Mouse (Mus musculus): ENCODE results near the gene Kif1bp. TPM values are rescaled to one million over a fixed set of nuclear protein-coding genes. Genes with fewer than 3 reads are reported as not detected.
A peak's percentile ranks its signal among the peaks of the same experiment; 100 is the strongest.

The Kif1bp gene
- polyA plus RNA-seq, 1 experiment from 2014 or later, result 90.4 TPM

DNA sequence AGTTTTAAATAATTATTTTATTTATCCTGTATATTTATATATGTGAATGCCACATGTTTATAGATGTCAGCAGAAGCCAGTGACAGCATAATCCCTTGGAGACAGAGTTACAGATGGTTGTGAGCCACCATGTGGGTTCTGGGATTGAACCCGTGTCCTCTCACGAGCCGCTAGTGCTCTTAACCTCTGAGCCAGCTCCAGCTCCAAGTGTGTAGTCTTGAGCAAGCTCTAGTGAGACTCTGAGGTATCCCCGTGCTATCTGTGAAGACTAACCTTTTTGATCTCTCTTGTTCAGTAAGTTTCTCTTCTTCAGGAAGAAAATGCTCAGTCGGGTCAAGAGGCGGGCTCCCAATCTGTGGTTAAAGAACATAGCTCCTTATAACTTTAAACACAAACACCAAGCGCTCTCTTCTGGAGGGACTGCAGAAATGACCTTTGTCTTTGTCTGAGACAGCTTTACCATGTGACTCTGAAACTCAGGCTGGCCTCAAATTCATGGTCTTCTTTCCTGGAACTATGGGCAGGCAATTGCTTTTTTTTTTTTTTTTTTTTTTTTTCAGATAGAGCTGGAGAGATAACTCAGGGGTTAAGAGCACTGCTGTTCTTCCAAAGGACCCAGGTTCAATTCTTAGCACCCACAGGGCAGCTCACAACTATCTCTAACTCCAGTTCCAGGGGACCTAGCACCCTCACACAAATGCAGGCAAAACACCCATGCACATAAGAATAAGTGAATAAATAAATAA lies 8.0 kb downstream of the Kif1bp start:
- Histone ChIP-seq H3K27ac (no peak overlapping the region), H3K4me1 (replicated peaks; ENCODE audit: control insufficient read depth, insufficient read depth, low read length) (no peaks in the 10 kb centered on the region), H3K9ac (no peak overlapping the region), H3K27me3 (ENCODE audit: control insufficient read depth, insufficient read depth, low read length) (no peaks in the 10 kb centered on the region), H3K9me3 (ENCODE audit: control insufficient read depth, low read length) (no peaks in the 10 kb centered on the region), H3K4me2 (replicated peaks) (no peak overlapping the region), H3K36me3 (replicated peaks; ENCODE audit: control insufficient read depth, insufficient read depth) (peaks cover 94% of the 10 kb centered on the region), H3K4me3 (replicated peaks; ENCODE audit: low read length) (no peak overlapping the region)
- DNase-seq (ENCODE audit: low spot score) (no peak), ATAC-seq (ENCODE audit: low FRiP score) (no peak)
- 94% methylated on average over 7 of the region's 7 CpGs for WGBS

DNA sequence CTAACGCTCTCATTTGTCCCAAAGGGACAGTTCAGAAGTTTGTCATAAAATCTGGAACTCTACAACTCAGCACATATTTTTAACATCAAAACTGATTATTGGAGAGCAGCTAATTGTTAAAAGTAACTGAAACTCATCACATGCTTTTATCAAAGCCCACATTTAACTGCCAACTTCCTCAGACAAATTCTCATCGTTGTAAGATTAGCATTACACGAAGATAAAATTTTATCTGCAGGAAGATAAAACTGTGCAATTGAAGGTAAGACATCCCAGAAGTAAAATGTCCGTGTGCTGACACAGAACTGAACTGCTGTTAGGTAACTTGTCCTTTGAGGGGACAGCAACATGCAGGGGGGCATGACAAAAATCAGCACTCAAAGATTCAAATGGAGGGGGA lies 9.4 kb downstream of the Kif1bp start:
- no peak overlapping the region for H3K27ac ChIP-seq
- DNase-seq (ENCODE audit: low spot score), result no peak
- no peaks in the 10 kb centered on the region for H3K9me3 ChIP-seq (ENCODE audit: control insufficient read depth, low read length)
- H3K4me2 ChIP-seq (replicated peaks), result no peak overlapping the region
- peaks cover 95% of the 10 kb centered on the region for H3K36me3 ChIP-seq (replicated peaks; ENCODE audit: control insufficient read depth, insufficient read depth)
- ATAC-seq (ENCODE audit: low FRiP score), result no peak
- H3K9ac ChIP-seq, result no peak overlapping the region
- WGBS, result 92% methylated on average over 4 of the region's 4 CpGs
- H3K4me3 ChIP-seq (replicated peaks; ENCODE audit: low read length), result no peak overlapping the region
- H3K27me3 ChIP-seq (ENCODE audit: control insufficient read depth, insufficient read depth, low read length), result no peaks in the 10 kb centered on the region
- H3K4me1 ChIP-seq (replicated peaks; ENCODE audit: control insufficient read depth, insufficient read depth, low read length), result no peaks in the 10 kb centered on the region

DNA sequence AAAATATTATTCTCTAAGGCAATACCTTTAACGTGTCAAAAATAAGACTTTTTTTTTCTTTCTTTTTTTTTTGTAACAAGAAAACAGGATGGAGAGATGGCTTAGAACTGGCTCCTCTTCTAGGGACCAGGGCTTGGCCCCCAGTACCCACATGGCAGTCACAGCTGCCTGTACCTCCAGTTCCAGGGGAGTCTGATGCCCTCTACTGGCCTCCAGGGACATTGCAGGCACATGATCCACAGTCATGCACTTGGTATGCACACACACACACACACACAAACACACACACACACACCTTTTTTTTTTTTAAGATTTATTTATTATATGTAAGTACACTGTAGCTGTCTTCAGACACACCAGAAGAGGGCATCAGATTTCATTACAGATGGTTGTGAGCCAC lies 20.5 kb downstream of the Kif1bp start:
- WGBS, result 85% methylated on average over 1 of the region's 1 CpGs
- Histone ChIP-seq H3K9ac (no peak overlapping the region), H3K27me3 (ENCODE audit: control insufficient read depth, insufficient read depth, low read length) (no peaks in the 10 kb centered on the region), H3K27ac (no peak overlapping the region), H3K36me3 (replicated peaks; ENCODE audit: control insufficient read depth, insufficient read depth) (peaks cover 66% of the 10 kb centered on the region), H3K4me1 (replicated peaks; ENCODE audit: control insufficient read depth, insufficient read depth, low read length) (no peaks in the 10 kb centered on the region), H3K4me2 (replicated peaks) (no peak overlapping the region), H3K4me3 (replicated peaks; ENCODE audit: low read length) (no peak overlapping the region), H3K9me3 (ENCODE audit: control insufficient read depth, low read length) (no peaks in the 10 kb centered on the region)
- no peak for ATAC-seq (ENCODE audit: low FRiP score)
- DNase-seq (ENCODE audit: low spot score), result no peak

DNA sequence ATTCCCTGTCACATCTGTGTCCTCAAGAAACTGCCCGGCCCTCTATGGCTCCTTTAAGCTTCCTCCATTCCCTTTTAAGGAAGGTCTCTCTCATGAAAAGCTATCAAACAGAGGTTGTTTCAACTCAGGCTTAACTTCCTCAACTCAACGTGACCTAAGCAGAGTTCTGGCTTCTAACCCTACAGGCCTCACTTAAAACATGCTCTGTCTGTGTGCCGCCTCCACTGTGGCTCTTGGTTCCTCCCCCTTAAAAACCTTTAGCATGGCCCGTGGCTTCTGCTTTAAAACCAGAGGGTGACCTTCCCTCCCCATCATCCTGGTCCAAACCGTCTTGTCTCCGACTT lies 21.7 kb downstream of the Kif1bp start:
- 91% methylated on average over 6 of the region's 6 CpGs for WGBS

DNA sequence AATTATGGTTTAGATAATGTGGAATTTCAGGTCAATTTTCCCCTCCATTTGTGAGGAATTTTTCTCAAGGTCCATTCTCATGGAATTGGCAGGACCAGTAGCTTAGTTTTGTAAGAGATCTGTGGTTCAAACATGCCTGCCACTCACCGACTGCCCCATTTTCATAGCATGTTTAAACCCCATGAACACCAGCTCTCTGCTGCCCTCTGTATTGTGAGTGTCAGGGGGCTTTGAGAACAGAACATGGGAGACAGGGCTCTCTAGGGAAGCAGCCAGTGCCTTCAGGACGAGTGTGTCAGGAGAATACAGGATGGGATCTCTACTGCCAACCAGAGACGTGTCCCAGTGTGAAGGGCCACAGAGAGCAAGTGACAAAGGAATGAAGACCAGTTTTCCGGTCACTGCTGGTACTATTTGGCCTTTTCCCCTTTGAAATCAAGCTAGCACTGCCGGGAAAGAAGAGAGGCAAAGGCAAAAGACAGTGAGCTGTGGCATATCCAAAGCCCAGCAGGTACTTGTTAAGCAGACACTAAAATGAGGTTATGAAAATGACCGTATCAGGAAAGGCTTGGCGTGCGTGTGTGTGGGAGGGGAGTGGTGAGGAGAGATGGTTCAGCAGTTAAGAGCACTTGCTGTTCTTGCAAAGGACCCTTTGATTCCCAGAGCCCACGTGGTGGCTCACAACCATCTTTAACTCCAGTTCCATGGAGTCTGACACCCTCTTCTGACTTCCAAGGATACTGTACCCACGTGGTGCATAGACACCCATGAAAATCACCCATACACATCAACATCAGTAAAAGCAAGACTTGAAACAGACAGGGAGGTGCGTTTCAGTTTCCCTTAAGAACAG lies 22.3 kb downstream of the Kif1bp start:
- Histone ChIP-seq H3K4me2 (replicated peaks) (no peak overlapping the region), H3K4me3 (replicated peaks; ENCODE audit: low read length) (no peak overlapping the region), H3K27ac (no peak overlapping the region), H3K36me3 (replicated peaks; ENCODE audit: control insufficient read depth, insufficient read depth) (peaks cover 49% of the 10 kb centered on the region), H3K27me3 (ENCODE audit: control insufficient read depth, insufficient read depth, low read length) (no peaks in the 10 kb centered on the region), H3K9ac (no peak overlapping the region), H3K9me3 (ENCODE audit: control insufficient read depth, low read length) (no peaks in the 10 kb centered on the region), H3K4me1 (replicated peaks; ENCODE audit: control insufficient read depth, insufficient read depth, low read length) (no peaks in the 10 kb centered on the region)
- WGBS, result 77% methylated on average over 11 of the region's 11 CpGs
- ATAC-seq (ENCODE audit: low FRiP score) (no peak), DNase-seq (ENCODE audit: low spot score) (no peak)

More for the DNA sequence above, 21.7 kb downstream of the Kif1bp start:
- ATAC-seq (ENCODE audit: low FRiP score), result no peak
- no peak overlapping the region for H3K4me2 ChIP-seq (replicated peaks)
- no peak for DNase-seq (ENCODE audit: low spot score)
- no peak overlapping the region for H3K27ac ChIP-seq
- no peaks in the 10 kb centered on the region for H3K27me3 ChIP-seq (ENCODE audit: control insufficient read depth, insufficient read depth, low read length)
- H3K9me3 ChIP-seq (ENCODE audit: control insufficient read depth, low read length), result no peaks in the 10 kb centered on the region
- H3K4me1 ChIP-seq (replicated peaks; ENCODE audit: control insufficient read depth, insufficient read depth, low read length), result no peaks in the 10 kb centered on the region
- H3K36me3 ChIP-seq (replicated peaks; ENCODE audit: control insufficient read depth, insufficient read depth), result peaks cover 54% of the 10 kb centered on the region
- H3K9ac ChIP-seq, result no peak overlapping the region
- H3K4me3 ChIP-seq (replicated peaks; ENCODE audit: low read length), result no peak overlapping the region

DNA sequence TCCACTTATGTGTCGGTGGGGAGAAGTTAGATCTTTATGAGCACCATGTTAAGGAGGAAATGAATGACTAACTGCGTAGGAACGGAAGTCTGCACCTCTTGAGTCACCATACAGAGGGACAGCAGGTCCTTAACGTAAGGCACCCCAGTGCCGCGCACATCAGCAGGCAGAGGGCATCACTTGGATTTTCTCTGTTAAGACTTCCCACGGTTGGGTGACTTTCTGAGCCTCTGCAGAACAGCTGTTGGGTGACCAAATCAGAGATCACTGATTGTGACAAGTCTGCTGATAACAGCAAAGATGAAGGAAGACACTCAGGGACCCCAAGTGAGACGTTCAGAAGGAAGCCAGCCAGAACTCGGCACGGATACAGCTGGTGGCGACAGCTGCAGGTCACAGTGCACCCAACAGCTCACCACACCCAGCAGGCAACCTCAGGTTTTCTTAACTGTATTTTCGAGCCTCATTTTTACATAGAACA lies 24.6 kb downstream of the Kif1bp start:
- DNase-seq (ENCODE audit: low spot score) (no peak), ATAC-seq (ENCODE audit: low FRiP score) (no peak)
- H3K4me2 ChIP-seq (replicated peaks), result no peak overlapping the region
- 88% methylated on average over 12 of the region's 12 CpGs for WGBS
- no peaks in the 10 kb centered on the region for H3K9me3 ChIP-seq (ENCODE audit: control insufficient read depth, low read length)
- H3K27ac ChIP-seq, result no peak overlapping the region
- H3K9ac ChIP-seq, result no peak overlapping the region
- peaks cover 26% of the 10 kb centered on the region for H3K36me3 ChIP-seq (replicated peaks; ENCODE audit: control insufficient read depth, insufficient read depth)
- no peaks in the 10 kb centered on the region for H3K4me1 ChIP-seq (replicated peaks; ENCODE audit: control insufficient read depth, insufficient read depth, low read length)
- no peaks in the 10 kb centered on the region for H3K27me3 ChIP-seq (ENCODE audit: control insufficient read depth, insufficient read depth, low read length)
- no peak overlapping the region for H3K4me3 ChIP-seq (replicated peaks; ENCODE audit: low read length)

DNA sequence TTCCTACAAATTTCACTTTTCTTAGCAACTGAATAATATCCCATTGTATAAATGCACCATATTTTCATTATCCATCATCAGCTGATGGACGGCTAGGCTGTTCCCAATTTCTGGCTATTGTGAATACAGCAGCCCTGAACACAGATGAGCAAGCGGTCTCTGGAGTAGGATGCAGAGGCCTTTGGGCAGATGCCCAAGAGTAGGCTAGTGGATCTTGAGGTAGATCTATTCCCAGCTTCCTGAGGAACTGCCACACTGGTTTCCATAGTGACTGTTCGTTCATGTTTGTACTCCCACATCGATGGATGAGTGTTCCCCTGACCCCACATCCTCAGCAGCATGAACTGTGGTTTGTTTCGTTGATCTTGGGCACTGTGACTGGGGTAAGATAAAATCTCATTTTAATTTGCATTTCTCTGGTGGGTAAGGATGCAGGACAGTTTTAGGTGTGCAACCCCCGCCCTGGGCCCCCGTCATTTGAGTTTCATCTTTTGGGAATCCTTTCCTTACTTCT lies 27.4 kb downstream of the Kif1bp start:
- Histone ChIP-seq H3K36me3 (replicated peaks; ENCODE audit: control insufficient read depth, insufficient read depth) (no peaks in the 10 kb centered on the region), H3K27me3 (ENCODE audit: control insufficient read depth, insufficient read depth, low read length) (no peaks in the 10 kb centered on the region), H3K4me1 (replicated peaks; ENCODE audit: control insufficient read depth, insufficient read depth, low read length) (no peaks in the 10 kb centered on the region), H3K27ac (no peak overlapping the region), H3K9me3 (ENCODE audit: control insufficient read depth, low read length) (no peaks in the 10 kb centered on the region), H3K4me2 (replicated peaks) (no peak overlapping the region), H3K9ac (no peak overlapping the region), H3K4me3 (replicated peaks; ENCODE audit: low read length) (no peak overlapping the region)
- no peak for DNase-seq (ENCODE audit: low spot score)
- no peak for ATAC-seq (ENCODE audit: low FRiP score)
- WGBS, result 79% methylated on average over 7 of the region's 7 CpGs

DNA sequence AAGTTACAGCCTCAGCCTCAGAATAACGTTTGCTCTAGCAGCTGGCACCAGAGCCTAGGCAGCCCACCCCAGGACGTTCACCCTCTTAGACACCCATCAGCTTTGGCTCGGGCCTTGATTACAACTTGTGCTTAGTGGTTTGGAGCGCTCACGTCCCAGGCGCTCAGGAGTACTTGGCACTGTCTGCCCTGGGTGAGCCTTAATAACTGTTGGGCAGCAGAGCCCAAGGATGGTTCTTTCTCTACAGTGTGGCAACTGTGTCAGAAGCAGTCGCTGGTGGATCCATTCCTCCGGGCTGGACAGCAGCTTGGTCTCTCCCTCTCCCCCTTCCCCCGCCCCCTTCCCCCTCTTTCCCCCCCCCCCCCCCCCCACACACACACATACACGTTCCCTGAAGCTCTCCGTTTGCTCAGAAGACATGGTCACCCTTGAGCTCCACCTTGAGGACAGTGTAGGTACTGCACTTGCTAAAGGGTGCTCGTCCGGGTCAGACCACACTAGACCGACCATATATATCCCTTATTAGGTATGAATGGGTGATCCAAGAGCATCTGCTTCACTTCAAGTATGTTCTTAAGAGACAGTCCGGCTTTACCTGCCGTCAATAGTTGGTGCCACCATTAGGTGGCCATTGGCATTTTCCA lies 28.6 kb downstream of the Kif1bp start:
- Histone ChIP-seq H3K9me3 (ENCODE audit: control insufficient read depth, low read length) (no peaks in the 10 kb centered on the region), H3K27me3 (ENCODE audit: control insufficient read depth, insufficient read depth, low read length) (no peaks in the 10 kb centered on the region), H3K27ac (no peak overlapping the region), H3K4me3 (replicated peaks; ENCODE audit: low read length) (no peak overlapping the region), H3K4me2 (replicated peaks) (no peak overlapping the region), H3K4me1 (replicated peaks; ENCODE audit: control insufficient read depth, insufficient read depth, low read length) (no peaks in the 10 kb centered on the region), H3K9ac (no peak overlapping the region), H3K36me3 (replicated peaks; ENCODE audit: control insufficient read depth, insufficient read depth) (no peaks in the 10 kb centered on the region)
- 34% methylated on average over 15 of the region's 16 CpGs for WGBS
- DNase-seq (ENCODE audit: low spot score), result peak; percentile 69
- ATAC-seq (ENCODE audit: low FRiP score), result no peak

DNA sequence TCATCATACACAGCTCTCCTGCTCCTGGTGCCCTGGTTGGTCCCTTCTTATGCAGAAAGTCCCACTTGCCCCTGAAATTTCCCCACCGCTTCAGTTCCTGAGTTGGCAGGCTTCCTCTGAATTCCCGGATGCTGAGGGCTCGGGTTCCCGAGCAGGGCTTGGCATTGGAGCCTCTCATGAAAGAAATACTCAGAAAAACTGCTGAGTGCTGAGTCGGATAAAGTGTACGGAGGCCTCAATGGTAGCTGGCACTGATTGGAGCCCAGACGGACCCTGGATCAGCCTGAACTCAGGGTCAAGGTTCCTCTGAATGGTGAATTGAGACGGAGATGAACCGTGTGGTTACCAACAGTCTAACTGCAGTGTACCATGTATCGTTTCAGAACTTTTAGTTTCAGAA lies 31.8 kb downstream of the Kif1bp start:
- no peaks in the 10 kb centered on the region for H3K27me3 ChIP-seq (ENCODE audit: control insufficient read depth, insufficient read depth, low read length)
- no peak overlapping the region for H3K4me2 ChIP-seq (replicated peaks)
- no peaks in the 10 kb centered on the region for H3K4me1 ChIP-seq (replicated peaks; ENCODE audit: control insufficient read depth, insufficient read depth, low read length)
- H3K27ac ChIP-seq, result no peak overlapping the region
- no peak overlapping the region for H3K9ac ChIP-seq
- no peak overlapping the region for H3K4me3 ChIP-seq (replicated peaks; ENCODE audit: low read length)
- DNase-seq (ENCODE audit: low spot score) (no peak), ATAC-seq (ENCODE audit: low FRiP score) (no peak)
- WGBS, result 87% methylated on average over 10 of the region's 10 CpGs
- no peaks in the 10 kb centered on the region for H3K9me3 ChIP-seq (ENCODE audit: control insufficient read depth, low read length)
- no peaks in the 10 kb centered on the region for H3K36me3 ChIP-seq (replicated peaks; ENCODE audit: control insufficient read depth, insufficient read depth)

Data from hindbrain, embryonic 14.5 days (tissue).